Mouse (Mus musculus): Measurements from ENCODE around the gene 4930432M17Rik.

4930432M17Rik gene

DNA sequence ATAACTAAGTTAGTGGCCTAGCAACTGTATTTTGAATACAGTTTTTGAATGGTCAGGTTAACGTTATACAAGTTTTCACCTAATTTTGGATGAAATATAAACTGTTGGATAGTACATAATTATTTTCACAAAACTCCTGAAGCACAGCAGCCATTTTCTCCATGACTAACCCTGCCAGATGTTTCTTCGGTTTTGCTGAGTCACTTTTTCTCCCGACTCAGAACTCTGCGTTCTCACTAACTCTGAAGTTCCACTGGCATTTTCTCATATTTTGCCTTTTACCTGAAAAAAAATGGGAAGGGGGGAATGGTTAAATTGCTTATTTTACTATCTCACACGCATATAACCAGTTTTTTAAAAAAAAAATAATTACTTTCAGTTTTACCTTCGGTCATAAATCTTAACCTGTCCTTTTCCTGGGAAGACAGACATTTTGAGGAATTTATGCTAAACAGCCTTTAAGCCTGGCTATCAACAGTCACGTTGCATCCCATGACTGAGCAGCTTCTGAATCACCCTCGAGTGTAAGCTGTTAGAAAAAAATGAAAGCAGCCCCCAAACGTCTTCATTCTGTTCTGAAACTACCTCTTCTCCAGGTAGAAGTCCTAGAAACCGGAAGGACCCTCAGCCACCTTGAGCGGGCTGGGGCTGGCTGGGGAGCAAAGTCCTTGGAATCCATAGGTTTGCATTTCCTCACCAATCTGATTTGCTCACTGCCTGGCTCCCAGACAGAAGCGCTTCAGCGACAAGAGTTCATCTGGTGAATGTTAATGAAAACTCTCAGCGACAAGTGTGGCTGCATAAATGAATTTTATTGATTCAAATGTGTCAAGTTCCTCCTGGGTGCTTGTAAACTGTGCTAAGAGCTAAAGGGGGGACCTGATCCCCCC, 50.5 kb downstream of the 4930432M17Rik start:
- in situ Hi-C loops (cut with MboI; ENCODE audit: low pct_unique_long_range_greater_than_20kb in 1 of 2, low sequenced_read_pairs in 2 of 2, unreplicated experiment in 1 of 2): loop anchor here in 1 of 2 experiments (25.0 kb wide), 1 partner anchor 409 kb away; no protein-coding TSS in a partner anchor

DNA sequence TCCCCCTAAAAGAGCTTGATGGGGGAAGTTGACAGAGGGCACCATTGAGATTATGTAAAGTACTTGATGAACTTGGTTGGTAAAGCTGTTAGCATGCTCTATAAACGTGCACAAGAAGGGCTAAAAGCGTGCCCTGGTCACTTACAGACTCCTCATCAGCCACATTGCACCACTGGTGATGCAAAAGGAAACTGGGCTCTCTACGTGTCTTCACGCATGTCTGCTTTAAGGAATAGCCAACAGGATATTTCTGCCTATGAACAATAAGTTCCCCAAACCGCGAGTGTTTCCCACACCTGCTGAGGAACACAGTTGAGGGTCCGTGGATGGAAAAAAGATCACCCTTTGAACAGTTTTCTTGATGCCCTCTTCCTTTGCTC, 51.1 kb downstream of the 4930432M17Rik start:
- in situ Hi-C loops (cut with MboI; ENCODE audit: low pct_unique_long_range_greater_than_20kb in 1 of 2, low sequenced_read_pairs in 2 of 2, unreplicated experiment in 1 of 2): loop anchor here in 1 of 2 experiments (25.0 kb wide), 1 partner anchor 409 kb away; no protein-coding TSS in a partner anchor

DNA sequence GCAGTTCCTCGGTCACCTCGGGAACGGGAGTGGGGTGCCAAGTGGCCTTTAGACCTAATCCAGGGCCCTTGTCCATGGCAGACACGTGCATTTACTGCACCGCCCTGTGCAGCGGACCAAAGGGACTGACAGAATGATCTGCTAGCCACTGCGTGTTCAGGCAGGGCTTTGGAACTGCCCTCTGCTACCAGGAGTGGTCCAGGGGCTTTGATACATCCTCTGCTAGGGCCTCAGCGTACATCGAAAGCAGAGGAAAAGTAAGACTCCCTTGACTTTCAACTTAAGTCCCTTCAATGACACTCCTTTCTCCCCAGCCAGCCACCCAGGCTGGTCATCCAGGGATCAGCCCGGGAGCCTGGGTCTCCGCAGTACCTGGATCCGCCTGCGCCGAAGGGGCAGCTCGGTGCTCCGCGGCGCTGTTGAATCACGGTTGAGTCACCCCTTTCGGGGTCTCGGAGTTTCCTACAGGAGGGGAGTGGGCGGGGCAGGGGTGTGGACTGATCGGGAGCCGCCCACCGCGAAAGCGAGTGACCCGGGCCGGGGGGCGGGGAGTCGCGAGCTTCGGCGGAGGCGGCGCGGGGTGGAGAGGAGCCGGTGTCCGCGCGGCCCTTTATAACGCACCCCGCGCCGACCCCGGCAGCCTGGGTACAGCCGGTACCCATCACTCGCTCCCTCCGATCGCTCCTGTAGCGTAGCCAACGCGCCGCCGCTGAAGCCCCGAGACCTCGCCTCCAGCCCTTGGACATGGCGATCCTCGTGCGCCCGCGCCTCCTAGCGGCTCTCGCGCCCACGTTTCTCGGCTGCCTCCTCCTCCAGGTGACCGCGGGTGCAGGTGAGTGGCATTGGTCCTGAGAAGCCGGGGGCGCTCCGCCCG, 52.6 kb downstream of the 4930432M17Rik start, which contains the start of gene F3:
TSS of gene F3 (plus strand) at position 567 of the 874 bp plus-strand sequence.
- in situ Hi-C loops (cut with MboI; ENCODE audit: low pct_unique_long_range_greater_than_20kb in 1 of 2, low sequenced_read_pairs in 2 of 2, unreplicated experiment in 1 of 2): loop anchor here in 1 of 2 experiments (25.0 kb wide), 1 partner anchor 411 kb away; no protein-coding TSS in a partner anchor

DNA sequence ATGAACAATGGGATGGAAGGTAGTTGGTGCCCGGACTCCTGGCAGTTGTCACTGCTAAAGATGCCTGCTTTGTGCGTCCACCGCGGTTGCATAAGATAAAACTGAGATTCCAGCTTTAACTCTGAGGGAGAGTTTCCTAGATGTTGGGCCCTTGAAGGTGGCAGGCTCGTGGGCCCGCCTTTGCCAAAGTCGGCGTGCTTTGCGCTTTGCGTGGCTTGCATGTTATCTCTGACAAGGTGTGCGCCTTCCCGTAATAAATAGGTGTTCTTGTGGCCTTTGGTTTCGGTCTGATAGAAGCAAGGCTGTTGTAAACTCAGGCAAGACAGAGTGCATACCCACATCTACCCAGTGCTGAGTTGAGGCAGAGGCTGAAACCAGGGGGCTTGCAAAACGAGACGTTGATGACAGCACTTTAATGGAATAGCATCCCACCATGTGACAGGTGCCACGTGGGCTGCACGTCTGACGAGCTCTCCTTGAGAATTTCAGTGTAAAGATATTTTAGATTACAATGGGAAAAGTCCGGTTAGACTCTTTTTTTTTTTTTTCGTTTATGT, 53.5 kb downstream of the 4930432M17Rik start:
- in situ Hi-C loops (cut with MboI; ENCODE audit: low pct_unique_long_range_greater_than_20kb in 1 of 2, low sequenced_read_pairs in 2 of 2, unreplicated experiment in 1 of 2): loop anchor here in 1 of 2 experiments (25.0 kb wide), 1 partner anchor 412 kb away; no protein-coding TSS in a partner anchor

DNA sequence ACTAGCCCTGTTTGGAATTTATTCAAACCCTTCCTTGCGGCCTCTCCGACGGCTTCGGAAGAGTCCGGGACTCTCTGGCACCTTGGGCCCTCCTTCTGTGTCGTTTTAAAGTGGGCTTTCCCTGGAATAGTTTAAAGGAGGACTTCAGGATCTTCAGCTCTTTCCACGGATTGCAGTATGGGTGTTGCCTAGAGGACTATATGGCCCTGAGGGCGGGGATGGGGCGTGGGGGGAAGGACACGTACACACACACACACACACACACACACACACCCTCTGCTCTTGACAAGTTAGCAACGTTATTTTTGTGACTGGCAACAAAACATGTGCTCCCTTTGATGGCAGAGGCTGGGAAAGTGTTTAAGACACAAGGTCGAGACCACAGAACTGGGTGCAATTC, 54.0 kb downstream of the 4930432M17Rik start:
- in situ Hi-C loops (cut with MboI; ENCODE audit: low pct_unique_long_range_greater_than_20kb in 1 of 2, low sequenced_read_pairs in 2 of 2, unreplicated experiment in 1 of 2): loop anchor here in 1 of 2 experiments (25.0 kb wide), 1 partner anchor 412 kb away; no protein-coding TSS in a partner anchor

DNA sequence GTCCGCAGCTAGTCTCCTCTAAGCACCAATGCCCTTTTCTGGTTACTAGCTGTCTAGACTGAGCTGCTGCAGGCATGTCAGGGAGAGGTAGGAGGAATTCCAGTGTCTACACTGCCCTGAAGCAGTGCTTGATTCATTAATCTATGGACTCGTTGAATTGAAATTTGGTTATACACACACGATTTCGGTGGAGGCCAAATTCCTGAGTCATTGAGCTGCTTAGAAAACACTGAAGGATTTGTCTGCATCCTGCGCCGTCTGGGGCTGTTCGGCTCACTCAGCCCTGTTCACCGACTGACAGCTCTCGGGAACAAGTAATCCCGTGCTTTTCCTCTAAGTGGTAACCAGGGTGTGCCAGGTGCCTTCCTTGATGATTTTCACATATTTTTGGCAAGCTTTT, 55.1 kb downstream of the 4930432M17Rik start:
- in situ Hi-C loops (cut with MboI; ENCODE audit: low pct_unique_long_range_greater_than_20kb in 1 of 2, low sequenced_read_pairs in 2 of 2, unreplicated experiment in 1 of 2): loop anchor here in 1 of 2 experiments (25.0 kb wide), 1 partner anchor 413 kb away; no protein-coding TSS in a partner anchor

DNA sequence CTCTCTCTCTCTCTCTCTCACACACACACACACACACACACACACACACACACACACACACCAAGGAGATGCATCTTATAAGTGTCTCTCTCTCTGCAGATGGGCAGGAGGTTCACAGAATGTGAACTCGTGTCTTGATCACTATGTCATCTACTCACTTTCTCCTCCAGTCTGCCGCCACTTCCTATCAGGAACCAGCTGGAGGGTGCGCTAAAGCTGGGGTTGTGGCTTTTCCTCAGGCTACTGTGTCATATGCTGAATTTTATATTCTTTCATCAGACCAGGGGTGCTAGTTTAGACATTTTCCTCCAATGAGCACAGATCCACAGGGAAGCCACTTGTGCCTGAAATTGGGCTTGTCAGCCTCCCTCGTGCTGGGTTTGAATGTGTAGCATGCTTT, 59.1 kb downstream of the 4930432M17Rik start:
- in situ Hi-C loops (cut with MboI; ENCODE audit: low pct_unique_long_range_greater_than_20kb in 1 of 2, low sequenced_read_pairs in 2 of 2, unreplicated experiment in 1 of 2): loop anchor here in 1 of 2 experiments (25.0 kb wide), 1 partner anchor 417 kb away; no protein-coding TSS in a partner anchor
